Mouse (Mus musculus) liver, embryonic 14.5 days (tissue): ENCODE measurements at regions not wholly inside any gene's neighbourhood (a gene's known extent, or its start where the extent isn't known, plus 50 kb on each side); places are given as distances from the start of the nearest gene placed in this dataset.

Experiments
- ATAC-seq: fragments of 200-750 bp; cut with Nextera tagmentation; 2 replicates; pipeline ENCODE4 v1.8.0; 2017; ENCODE audit warnings: moderate number of reproducible peaks, mild to moderate bottlenecking, moderate library complexity; ENCODE audit not compliant: insufficient read depth
- DNase-seq, 3 experiments: peaks; one replicate each; pipeline ENCODE4 v3.0.0-alpha.2; 2012 to 2013; ENCODE audit warnings: low read depth in 3 of 3, low spot score in 3 of 3
- H3K27ac ChIP-seq: fragments of 300-500 bp; sonication (generic); 2 replicates; pipeline ENCODE4 v1.5.1; 2014; ENCODE audit warnings: moderate library complexity, mild to moderate bottlenecking, control low read depth, inconsistent platforms
- H3K27me3 ChIP-seq: fragments of 300-500 bp; sonication (generic); 2 replicates; pipeline ENCODE4 v1.6.1; 2014; ENCODE audit warnings: mild to moderate bottlenecking, low read length, moderate library complexity; ENCODE audit not compliant: control insufficient read depth, insufficient read depth
- H3K36me3 ChIP-seq: fragments of 300-500 bp; sonication (generic); replicated peaks from 2 replicates; pipeline ENCODE4 v1.6.1; 2014; ENCODE audit warnings: low read depth; ENCODE audit not compliant: control insufficient read depth, insufficient read depth
- H3K4me1 ChIP-seq, 2 experiments: fragments of 200-500 bp in 1 of 2; fragments of 300-500 bp in 1 of 2; sonication (generic) in 1 of 2; replicated peaks; 2 replicates each; pipeline ENCODE4 v1.6.1; 2012 to 2014; ENCODE audit warnings: antibody characterized with exemption in 1 of 2, inconsistent platforms in 1 of 2, low read length in 1 of 2; ENCODE audit not compliant: control insufficient read depth in 2 of 2, insufficient read depth in 2 of 2
- H3K4me2 ChIP-seq: fragments of 300-500 bp; sonication (generic); 2 replicates; pipeline ENCODE4 v1.6.1; 2014; ENCODE audit warnings: low read depth, mild to moderate bottlenecking, control low read depth, moderate library complexity
- H3K4me3 ChIP-seq, 2 experiments: fragments of 200-500 bp in 1 of 2; fragments of 300-500 bp in 1 of 2; sonication (generic) in 1 of 2; 2 replicates each; pipeline ENCODE4 v1.5.1; 2012 to 2014; ENCODE audit warnings: low read depth in 2 of 2, low read length in 2 of 2, mild to moderate bottlenecking in 2 of 2, control low read depth in 1 of 2, inconsistent platforms in 1 of 2, moderate library complexity in 1 of 2; ENCODE audit not compliant: insufficient read depth in 1 of 2
- H3K9ac ChIP-seq: fragments of 300-500 bp; sonication (generic); replicated peaks from 2 replicates; pipeline ENCODE4 v1.6.1; 2014; ENCODE audit warnings: mild to moderate bottlenecking, control low read depth, moderate library complexity
- H3K9me3 ChIP-seq: fragments of 300-500 bp; sonication (generic); 2 replicates; pipeline ENCODE4 v1.6.1; 2016; ENCODE audit warnings: low read length, mixed read lengths; ENCODE audit not compliant: control insufficient read depth
- CTCF ChIP-seq: IDR thresholded peaks from 2 replicates; pipeline ENCODE4 v1.5.1; 2016; ENCODE audit warnings: antibody characterized with exemption, low read depth, control low read depth
- EP300 ChIP-seq: IDR thresholded peaks from 2 replicates; pipeline ENCODE4 v1.6.1; 2016; ENCODE audit warnings: antibody characterized with exemption, low read depth
- WGBS: fragments of 180-500 bp; shearing (Covaris S2); extraction: QIAGEN DNeasy Blood & Tissue Kit; methylation state at CpG from one replicate; pipeline ENCODE4 v1.1.7; 2014; ENCODE audit not compliant: insufficient replicate concordance; 5-methylcytosine and 5-hydroxymethylcytosine counted together

- DNase-seq: no peak
- Histone ChIP-seq H3K36me3 (no peaks in the 10 kb centered on the region), H3K27me3 (no peaks in the 10 kb centered on the region), H3K9ac (no peak overlapping the region), H3K4me1 (no peaks in the 10 kb centered on the region), H3K9me3 (no peaks in the 10 kb centered on the region), H3K27ac (no peak overlapping the region), H3K4me3 (no peak overlapping the region), H3K4me2 (no peak overlapping the region)
- ATAC-seq: no peak
- 57% methylated on average over 5 of the region's 5 CpGs for WGBS
- no peak for TF ChIP-seq EP300
These were observed 219.4 kb downstream of the Plpp3 start for GRCm38 (mm10) chr4:105376591-105376990.

GRCm38 (mm10) chr4:105377469-105378187 is 220.5 kb downstream of the Plpp3 start:
- TF ChIP-seq EP300: no peak
- no peak for TF ChIP-seq CTCF
- 30% methylated on average over 11 of the region's 11 CpGs for WGBS

DNA sequence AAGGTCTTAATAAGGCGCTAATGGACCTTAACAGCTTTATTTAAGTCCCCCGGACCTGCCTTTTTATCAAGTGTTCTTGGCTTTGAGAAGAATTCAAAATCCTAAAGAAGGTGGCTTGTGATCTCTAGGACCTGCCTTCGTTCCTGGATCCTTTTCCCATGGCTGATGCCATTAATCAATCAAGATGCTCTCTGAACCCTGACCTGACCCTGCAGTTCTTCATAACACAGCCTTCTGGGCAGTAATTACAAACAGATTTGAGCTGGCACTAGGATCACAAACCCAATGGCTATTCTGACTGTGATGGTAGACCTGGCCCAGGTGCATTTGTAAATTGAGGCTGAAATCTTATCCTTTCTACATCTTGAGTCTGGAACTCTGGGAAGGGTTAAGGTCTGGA is 227.7 kb downstream of the Plpp3 start:
- Histone ChIP-seq H3K4me3 (no peak overlapping the region), H3K4me1 (no peaks in the 10 kb centered on the region), H3K4me2 (no peak overlapping the region), H3K27me3 (no peaks in the 10 kb centered on the region), H3K9me3 (no peaks in the 10 kb centered on the region), H3K36me3 (no peaks in the 10 kb centered on the region), H3K27ac (no peak overlapping the region), H3K9ac (no peak overlapping the region)
- DNase-seq (no peak), ATAC-seq (no peak)
- WGBS: 47% methylated on average over 3 of the region's 3 CpGs
- no peak for TF ChIP-seq CTCF
- no peak for TF ChIP-seq EP300

More at GRCm38 (mm10) chr4:105377469-105378187, 220.5 kb downstream of the Plpp3 start:
- Histone ChIP-seq H3K4me2 (no peak overlapping the region), H3K36me3 (no peaks in the 10 kb centered on the region), H3K4me1 (no peaks in the 10 kb centered on the region), H3K9ac (no peak overlapping the region), H3K27me3 (no peaks in the 10 kb centered on the region), H3K4me3 (no peak overlapping the region), H3K27ac (no peak overlapping the region), H3K9me3 (no peaks in the 10 kb centered on the region)
- DNase-seq: no peak
- no peak for ATAC-seq

DNA sequence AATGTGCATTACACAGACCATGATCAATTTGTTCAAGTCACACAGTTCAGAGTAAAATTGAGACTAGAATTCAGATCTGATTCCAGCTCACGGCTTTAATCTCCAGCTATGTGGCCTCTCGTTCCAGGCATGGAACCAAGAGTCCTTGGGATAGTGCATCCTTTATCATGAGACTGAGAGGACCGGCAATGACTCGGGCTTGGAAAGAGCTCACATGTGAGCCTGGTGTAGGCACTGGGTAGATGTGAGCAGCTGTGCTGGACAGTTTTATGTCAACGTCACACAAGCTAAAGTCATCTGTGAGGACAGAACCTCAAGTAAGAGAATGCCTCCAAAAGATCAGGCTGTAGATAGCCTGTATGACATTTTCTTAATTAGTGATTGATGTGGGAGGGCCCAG is 228.3 kb downstream of the Plpp3 start:
- Histone ChIP-seq H3K4me3 (no peak overlapping the region), H3K4me2 (no peak overlapping the region), H3K4me1 (no peaks in the 10 kb centered on the region), H3K9ac (no peak overlapping the region), H3K27ac (no peak overlapping the region), H3K9me3 (no peaks in the 10 kb centered on the region), H3K27me3 (no peaks in the 10 kb centered on the region), H3K36me3 (no peaks in the 10 kb centered on the region)
- TF ChIP-seq CTCF (no peak), EP300 (no peak)
- 67% methylated on average over 5 of the region's 5 CpGs for WGBS
- ATAC-seq (no peak), DNase-seq (no peak)

- WGBS: 18% methylated on average over 5 of the region's 5 CpGs
- DNase-seq: no peak
- TF ChIP-seq EP300: no peak
- TF ChIP-seq CTCF: no peak
These were observed 233.2 kb downstream of the Plpp3 start for GRCm38 (mm10) chr4:105390378-105390777.

More at GRCm38 (mm10) chr4:105390378-105390777, 233.2 kb downstream of the Plpp3 start:
- Histone ChIP-seq H3K27ac (no peak overlapping the region), H3K4me1 (no peaks in the 10 kb centered on the region), H3K27me3 (no peaks in the 10 kb centered on the region), H3K9ac (no peak overlapping the region), H3K4me2 (no peak overlapping the region), H3K4me3 (no peak overlapping the region), H3K9me3 (no peaks in the 10 kb centered on the region), H3K36me3 (no peaks in the 10 kb centered on the region)
- ATAC-seq: no peak
